Mouse (Mus musculus) brain, embryonic 14.5 days (tissue): Measurements from ENCODE around the gene Fhad1.

ENCODE experiments used
- CTCF ChIP-seq: fragments of 200-500 bp; IDR thresholded peaks from 2 replicates; pipeline ENCODE4 v1.5.1; 2012; ENCODE audit warnings: inconsistent platforms, mild to moderate bottlenecking, moderate library complexity, borderline replicate concordance; ENCODE audit not compliant: insufficient read depth, insufficient read length; ENCODE audit errors: extremely low read depth
- POLR2A ChIP-seq: fragments of 200-500 bp; IDR thresholded peaks from 2 replicates; pipeline ENCODE4 v1.6.1; 2012; ENCODE audit warnings: mild to moderate bottlenecking, inconsistent platforms, borderline replicate concordance; ENCODE audit not compliant: poor library complexity, insufficient read depth, insufficient read length, severe bottlenecking; ENCODE audit errors: extremely low read depth

DNA sequence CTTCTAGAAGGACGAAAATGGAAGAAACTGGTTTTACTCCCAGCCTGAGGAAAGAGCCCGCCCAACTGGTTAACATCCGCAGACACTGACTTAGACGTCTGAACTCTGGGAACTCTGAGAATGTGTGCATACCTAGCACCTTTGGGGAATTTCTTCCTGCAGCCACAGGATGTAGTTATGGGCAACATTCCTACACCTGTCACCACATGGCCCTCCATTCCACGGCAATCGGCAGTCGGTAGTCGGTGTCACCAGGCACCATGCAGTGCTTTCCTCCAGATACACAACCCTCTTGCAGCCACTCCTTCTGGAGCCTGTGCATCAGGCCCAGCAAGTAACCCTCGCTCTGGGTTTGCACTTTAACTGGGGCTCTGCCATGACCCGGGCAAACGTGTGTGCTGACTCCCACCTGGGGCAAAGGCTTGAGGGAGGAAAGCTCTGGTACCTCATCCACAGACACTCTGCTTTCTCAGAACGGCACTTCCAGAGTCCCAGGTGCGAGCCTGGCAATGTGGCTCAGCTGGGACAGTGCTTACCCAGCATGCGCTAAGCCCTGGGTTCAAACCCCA is 30.8 kb upstream of the Fhad1 start:
- TF ChIP-seq POLR2A (no peak), CTCF (no peak)
